Comparison of ENCODE assay signal across 16 mouse cellular contexts in the genomic region with DNA sequence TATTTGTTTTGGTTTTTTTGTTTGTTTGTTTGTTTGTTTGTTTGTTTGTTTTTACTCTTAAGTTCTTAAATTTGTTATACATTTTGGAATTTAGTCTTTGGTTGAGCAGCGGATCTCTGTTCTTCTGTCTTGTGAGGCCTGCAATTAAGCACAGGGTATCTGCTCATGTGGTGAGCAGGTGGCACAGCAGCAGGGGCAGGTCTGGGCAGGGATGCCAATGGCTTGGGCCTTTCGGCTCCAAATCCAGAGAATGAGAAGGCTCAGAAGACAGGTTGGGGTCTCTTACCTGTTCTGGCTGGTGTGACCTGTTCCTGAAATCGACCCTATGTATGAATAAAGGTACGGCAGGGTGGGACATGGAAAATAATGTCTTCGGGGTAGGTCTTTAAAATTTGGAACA.
DNase-seq lines count a peak whose midpoint lies in the region.
"Had no signal": no experiment of that assay in that cellular context is flagged by ENCODE, and none has a peak within 500 bp of the region (broad histone marks: within the 10 kb centered on the region; RNA-seq: fewer than 3 reads in every experiment).

No protein-coding gene starts in this region.

- peak; percentile 44 to 64 for DNase-seq in cerebellum, postnatal 10 days
- no peak for DNase-seq in cerebellum, adult 11 months
- DNase-seq in cerebellum, postnatal 14 days: peak; percentile 42 to 62
- no peak for DNase-seq in cerebellum, postnatal 4 days (ENCODE audit: low spot score in 2 of 2)
- DNase-seq in cerebellum, postnatal 25 days: peak; percentile 11 to 34
- no peak for DNase-seq in cerebellum, postnatal 36 days
- DNase-seq: adrenal gland, adult 2 months; adrenal gland, adult 8-10 months; adrenal gland, postnatal 10 days; adrenal gland, postnatal 14 days; adrenal gland, postnatal 25 days; adrenal gland, postnatal 36 days; B cell, adult 2 months; cerebellum, adult 11-12 months; cerebellum, adult 18-20 months; cerebellum, adult 2 months had no signal

Comparison
In these comparisons a context has a peak if more than half of its experiments do, and no peak if none do; other contexts are left out.
1. DNase-seq: peak in cerebellum, postnatal 10 days (2 of 2), cerebellum, postnatal 14 days (2 of 2) and cerebellum, postnatal 25 days (2 of 2); none in cerebellum, adult 11 months (single experiment), cerebellum, postnatal 4 days (0 of 2) and cerebellum, postnatal 36 days (0 of 2).